Mouse (Mus musculus) kidney, postnatal 14 days (tissue): ENCODE measurements around the gene Tk1.
"Not testable (repeated sequence)": the region's sequence is repeated elsewhere in the genome, so short reads cannot be mapped to it uniquely, and the experiment has no call there.

ENCODE experiments used
- DNase-seq: peaks from one replicate; pipeline ENCODE4 v3.0.0; 2022; ENCODE audit warnings: mixed read lengths

The Tk1 gene

DNA sequence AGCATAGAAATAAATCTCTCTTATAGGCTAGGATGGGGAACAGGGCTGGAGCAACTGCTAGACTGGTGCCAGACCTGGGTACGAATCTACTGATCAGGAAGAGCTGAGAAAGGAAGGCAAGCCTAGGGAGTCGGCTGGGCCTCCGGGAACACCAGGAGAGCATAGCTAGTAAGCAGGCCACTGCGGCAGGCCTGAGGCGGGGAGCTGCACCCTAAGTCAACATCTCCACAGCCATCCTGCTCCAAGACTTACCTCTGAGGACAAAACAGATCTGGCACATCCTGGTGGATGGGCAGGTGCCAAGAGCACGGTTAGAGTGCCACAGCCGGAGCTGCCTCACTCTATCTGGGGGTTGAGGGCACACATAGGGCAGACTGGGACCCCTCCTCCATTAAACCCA, 5.7 kb downstream of the Tk1 start:
- no peak for DNase-seq

DNA sequence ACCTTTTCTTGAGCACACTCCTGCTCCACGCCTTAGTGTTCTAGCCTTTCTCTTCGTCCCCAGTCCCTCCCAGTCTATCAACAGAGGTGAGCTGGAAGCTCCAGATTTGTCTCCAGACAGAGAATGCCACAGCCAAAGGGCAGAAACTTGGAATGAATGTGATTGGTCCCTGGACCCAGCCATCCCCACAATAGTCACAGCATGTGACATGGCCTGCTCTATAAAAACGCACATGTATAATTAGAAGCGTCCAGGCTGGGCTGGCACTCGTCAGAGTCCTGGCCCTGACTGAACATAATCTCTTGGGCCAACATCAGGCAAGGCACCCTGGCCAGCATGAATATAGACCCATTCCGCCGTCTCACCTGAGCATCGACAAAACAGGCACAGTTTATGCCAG, 6.8 kb downstream of the Tk1 start:
- DNase-seq = no peak

DNA sequence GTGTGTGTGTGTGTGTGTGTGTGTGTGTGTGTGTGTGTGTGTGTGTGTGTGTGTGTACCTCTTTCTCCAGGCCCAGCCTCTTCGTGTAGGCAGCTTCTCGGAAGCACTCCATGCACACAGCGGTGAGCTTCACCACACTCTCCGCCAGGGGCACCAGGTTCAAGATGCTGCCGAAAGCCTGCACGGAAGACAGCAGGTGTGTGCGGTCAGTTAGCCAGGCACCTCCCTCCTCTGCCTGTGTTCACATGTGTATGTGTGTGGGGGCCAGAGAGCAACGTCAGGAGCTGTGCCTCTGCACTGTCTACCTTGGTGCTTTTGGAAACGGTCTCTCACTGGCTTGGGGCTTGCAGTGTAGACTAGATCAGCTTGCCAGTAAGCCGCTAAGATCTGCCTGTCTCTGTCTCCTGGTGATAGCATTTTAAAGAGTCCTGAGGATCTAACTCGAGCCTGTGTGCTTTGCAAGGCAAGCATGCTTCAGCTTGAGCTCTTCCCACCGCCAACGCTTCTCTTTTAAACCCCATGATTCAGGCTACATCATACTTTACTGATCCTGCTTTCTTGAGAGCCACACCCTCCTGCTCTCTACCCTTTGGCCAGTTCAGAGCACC, 9.4 kb downstream of the Tk1 start:
- DNase-seq = no peak

DNA sequence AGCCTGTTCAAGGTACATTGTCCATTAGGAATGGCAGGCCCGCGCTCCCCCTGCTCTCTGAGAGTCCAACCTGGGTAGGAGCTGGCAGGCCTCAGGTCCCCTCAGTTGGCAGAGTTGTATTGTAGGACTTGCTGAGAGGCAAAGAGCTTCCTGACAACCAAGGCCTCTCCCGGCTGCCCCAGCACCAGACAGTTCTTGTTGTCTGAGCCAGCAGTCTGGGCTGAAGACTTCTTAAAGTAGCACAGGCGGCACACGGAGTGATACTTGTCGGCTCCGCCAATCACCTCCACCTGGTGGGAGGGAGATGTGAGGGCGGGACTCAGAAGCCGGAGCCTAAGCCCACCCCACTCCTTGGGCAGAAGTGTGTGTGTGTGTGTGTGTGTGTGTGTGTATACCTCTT, 10.0 kb downstream of the Tk1 start:
- DNase-seq = not testable (repeated sequence)

DNA sequence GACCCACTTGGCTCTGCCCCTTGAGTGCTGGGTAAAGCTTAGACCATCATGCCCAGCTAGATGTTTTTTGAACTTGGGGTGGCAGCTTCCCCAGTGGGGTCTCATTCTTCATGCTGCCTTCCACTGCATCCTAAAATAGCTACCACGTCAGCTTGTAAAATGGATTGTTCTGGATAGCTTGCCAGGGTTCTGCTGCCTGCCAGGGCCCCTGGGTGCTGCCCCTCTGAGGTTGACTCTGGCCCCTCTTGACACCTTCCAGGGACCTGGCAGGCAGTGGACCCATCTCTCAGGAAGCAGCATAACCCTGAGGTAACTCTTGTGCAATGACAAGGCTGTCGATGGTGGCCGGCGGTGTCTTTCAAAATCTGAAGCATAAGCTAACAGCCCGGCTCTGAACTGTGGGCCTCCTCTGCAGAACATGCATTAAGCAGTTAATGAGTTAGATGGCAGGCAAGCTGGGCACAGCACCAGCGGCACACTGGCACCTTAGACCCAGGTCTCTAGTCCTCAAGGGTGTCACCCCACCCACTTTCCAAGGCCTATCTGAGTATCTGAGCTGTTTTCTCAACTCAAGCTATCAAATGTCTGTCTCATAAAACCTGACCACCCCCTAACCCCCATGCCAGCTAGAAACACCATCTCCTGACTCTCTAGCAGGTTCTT, 11.1 kb downstream of the Tk1 start:
- no peak for DNase-seq

DNA sequence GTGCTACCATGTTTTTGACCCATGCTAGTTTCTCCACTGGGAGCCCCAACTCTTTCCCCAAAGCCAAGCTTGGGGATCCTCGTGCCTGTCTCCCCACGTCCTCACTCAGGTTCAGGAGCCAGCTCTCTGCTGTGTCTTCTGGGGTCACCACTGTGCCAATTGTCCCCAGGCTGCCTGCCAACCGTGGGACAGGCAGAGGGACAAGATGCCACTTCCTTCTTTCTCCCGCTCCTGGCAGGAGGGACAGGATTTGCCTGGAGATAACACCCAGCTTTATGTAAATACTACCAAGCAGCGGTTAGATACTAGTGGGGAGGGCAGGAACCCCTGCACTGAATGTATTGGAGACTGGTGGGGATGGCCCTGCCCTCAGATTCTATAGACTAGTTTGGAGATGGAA, 12.0 kb downstream of the Tk1 start:
- no peak for DNase-seq

DNA sequence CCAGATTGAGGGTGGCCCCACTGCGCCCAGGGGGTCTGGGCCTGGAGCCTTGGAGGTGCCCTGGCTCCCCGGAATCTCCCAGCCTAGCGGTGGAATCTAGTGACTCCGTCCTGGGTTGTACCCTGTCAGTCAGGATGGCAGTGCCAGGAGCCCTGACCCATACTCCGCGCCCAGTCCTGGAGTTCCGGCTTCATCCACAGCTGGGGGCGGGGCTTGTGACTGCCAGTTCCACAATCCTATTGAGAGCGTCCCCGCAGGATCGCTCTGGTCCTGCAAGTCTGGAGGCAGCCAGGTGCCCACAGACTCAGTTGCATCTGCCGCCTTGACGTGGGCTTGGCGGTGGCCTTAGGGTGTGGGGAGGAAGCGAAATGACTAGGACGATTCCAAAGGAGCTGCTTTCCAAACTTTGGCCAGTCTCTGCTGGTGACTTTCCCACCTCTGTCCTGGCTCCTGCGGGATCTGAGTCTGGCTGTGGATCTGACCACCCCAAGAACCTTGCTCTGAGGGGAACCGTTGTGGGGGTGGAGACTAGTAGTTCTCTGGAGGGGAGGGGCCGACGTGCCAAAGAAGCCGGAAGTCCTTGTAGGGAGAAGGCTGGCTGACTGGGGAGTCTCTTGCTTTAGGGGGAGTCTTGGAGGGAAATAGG, 15.4 kb downstream of the Tk1 start:
- peak; percentile 94 for DNase-seq

DNA sequence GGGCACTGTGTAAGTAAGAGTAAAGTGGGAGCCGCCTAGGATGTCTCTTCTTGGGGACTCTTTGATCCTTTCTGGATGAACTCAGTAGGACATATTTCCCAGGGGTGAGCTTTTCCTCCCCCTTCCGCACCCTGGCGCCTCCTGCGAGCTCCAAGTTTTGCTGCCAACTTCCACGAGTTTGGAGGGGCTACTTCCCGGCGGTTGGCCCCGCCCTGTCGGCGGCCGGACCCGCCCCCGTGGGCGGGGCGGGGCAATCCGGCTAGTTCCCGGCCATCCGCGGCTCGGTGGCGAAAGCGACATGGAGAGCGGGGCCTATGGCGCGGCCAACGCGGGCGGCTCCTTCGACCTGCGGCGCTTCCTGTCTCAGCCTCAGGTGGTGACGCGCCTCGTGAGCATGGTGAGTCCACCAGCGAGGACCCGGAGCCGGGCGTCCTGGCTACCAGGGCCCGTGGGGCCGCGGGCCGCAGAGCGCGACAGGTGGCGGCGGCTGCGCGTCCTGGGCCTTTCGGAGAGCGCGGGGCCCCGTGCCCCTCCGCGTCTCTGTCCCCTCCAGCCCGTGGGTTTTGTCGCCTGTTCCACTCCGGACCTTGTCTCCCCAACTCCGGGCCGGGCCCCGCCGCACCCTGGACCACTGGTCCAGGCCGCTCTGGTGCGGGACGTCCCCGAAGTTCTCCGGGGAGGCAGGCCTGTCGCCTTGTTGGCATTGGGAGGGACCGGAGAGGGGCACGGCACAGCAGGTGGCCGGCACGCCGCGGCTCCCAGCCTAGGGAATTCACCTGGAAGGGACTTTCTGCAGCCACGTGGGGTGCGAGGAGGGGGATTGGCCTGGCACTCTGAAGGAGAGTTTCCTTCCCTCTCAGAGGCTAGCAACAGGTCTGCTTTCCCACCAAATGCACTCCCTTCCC, 16.2 kb downstream of the Tk1 start, which contains the start of the genes Gm20708 and Syngr2:
Gene Gm20708, plus strand, starts transcription at position 262 of the 905 bp plus-strand sequence.
Gene Syngr2, plus strand, starts transcription at position 262 of the 905 bp plus-strand sequence.
- peak; percentile 89 for DNase-seq

DNA sequence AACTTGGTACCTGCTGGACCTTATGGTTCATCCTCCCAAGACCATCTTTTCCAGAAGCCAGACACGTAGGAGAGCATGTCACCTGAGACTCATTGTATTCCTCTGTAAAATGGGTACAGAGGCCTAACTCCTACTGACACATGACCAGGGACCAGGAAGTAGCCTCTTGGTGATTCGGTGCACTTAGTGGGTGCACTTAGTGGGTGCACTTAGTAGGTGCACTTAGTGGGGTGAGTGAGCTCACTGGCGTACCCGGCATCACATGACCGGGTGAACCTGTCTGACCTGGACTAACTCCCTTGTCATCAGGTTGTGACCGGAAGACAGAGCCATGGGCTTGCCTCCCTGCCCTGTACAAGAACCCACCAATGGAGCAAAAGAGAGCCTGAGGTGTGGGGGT, 19.1 kb downstream of the Tk1 start:
- DNase-seq = no peak

DNA sequence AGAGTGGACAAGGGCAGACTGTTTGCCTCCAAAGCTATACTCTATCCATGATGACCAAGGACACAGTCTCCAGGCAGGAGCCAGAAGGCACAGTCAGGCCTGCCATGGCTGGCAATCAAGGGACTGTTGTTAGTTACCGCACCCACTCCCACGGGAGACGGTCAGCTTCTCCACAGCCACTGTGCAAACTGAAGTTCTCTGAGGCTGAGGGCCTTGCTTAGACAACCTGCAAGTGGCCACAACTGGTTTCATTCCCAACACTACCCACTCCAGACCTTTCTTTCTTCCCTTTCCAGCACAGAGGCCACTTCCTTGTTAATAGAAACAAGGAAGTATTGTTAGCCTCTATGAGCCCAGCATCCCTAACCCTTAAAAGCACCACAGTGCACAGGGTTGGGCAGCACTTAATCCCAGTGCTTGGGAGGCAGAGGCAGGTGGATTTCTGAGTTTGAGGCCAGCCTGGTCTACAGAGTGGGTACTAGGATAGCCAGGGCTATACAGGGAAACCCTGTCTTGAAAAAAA, 22.7 kb downstream of the Tk1 start:
- no peak for DNase-seq

DNA sequence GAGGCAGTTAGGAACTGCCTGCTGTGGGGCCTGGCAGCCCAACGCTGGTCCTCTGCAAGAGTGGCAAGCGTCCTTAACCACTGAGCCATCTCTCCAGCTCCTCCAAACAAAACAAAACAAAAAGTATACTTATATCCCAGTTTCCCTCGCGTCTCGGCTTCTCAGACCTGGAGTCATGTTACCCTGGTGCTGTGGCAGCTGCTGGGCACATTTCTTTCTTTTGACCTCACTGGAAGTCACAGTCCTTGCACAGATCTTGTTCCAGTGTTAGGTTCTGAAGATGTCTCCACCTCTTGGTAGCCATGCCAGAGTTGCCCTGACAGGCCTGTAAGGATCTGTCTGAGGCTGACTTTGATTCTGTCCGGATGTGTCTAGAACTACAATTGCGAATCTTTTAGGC, 24.2 kb downstream of the Tk1 start:
- no peak for DNase-seq

DNA sequence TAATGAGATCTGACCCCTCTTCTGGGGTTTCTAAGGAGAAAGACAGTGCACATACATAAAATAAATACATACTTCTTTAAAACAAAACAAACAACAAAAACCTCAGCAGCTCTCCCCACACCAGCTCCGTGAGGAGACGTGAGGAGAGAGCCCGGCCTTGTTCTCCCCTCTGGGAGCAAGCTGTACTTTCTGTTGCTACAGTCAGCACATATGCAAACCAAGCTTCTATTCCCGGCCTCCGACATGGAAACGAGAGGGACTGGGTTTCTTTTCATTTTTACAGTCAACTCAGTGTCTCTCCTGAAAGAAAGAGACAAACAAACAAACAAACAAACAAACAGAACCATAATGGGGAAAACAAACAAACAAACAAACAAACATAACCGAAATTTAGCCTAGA, 25.9 kb downstream of the Tk1 start:
- DNase-seq = no peak

DNA sequence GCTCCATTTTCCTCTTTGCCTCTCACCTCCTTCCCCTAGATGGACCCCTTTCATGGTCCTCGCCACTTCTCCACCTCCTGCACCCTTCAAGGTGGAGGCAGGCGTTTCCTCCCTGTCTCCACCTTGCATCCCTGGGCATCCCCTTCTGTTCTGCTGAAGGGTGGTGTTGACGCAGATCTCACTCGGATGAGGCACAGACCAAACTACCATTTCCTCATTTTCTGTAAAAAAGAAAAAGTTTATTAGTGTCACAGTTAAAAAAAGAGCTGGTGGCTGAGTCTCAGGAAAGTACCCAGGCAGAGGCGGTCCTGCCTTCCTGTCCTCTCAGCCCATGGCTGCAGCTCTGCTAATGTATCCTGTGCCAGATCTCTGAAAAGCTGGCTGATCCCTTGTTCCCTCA, 26.7 kb downstream of the Tk1 start:
- DNase-seq = peak; percentile 35

DNA sequence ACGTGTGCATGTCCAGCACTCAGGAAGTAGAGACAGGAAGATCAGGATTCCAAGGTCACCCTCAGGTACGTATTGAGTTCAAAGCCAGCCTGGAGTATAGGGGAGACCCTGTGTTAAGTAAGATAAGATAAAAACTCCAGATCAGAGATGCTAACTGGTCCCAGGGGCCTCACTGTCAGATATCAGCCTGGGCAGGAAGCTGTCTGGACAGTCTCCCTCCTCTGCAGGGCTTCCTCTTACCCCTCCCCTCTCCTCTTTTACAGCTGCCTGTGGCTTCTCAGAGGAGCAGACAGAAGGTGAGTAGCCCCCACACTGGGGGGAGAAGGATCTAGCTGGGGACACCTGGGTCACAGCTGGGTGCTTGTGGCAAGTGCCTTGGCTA, 27.7 kb downstream of the Tk1 start:
- peak; percentile 24 for DNase-seq

DNA sequence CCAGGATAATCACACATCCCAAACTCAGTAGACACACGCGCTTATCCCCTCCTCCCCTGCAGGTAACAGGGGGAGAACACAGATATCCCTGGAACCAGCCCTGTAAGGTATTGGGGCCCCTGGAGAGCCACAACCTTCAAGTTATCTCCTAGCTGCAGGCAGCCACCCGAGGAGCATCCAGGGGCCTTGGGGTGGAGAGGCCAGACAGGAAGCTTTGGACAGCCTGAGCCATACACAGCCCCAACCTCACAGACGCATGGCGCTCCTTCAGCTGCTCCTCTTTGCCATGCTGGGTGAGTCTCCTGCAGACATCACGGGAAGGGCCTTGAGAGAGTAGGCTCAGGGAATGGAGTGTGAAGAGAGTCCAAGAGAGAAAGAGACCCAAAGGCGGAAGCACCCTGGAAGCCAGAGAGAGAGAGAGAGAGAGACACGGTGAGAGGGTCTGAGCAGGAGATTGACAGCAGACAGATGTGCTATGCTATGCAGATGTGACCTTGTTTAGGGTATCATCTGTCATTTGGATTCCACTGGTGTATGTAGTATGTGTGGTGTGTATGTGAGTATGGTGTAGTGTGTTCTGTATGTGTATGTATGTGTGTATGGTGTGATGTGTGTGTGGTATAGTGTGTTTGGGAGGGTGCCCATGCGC, 28.3 kb downstream of the Tk1 start, which contains the start of gene 6030468B19Rik:
Gene 6030468B19Rik, plus strand, starts transcription at position 150 of the 649 bp plus-strand sequence.
- DNase-seq = no peak

DNA sequence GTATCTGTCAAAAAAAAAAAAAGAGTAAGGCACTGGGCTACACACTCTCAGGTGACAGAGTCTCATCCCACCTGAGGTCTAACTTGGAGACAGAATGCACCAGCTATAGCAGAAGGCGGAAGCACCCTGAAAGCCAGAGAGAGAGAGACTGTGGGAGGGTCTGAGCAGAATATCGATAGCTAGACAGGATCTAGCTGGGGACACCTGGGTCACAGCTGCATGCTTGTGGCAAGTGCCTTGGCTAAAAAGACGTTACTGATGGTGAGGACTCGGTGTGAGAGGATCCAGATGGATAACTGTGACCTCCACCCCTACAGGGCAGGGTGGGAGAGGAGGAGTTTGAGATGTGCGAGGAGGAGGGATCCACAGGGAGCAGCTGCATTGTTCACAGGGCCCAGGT, 28.9 kb downstream of the Tk1 start:
- DNase-seq = no peak

DNA sequence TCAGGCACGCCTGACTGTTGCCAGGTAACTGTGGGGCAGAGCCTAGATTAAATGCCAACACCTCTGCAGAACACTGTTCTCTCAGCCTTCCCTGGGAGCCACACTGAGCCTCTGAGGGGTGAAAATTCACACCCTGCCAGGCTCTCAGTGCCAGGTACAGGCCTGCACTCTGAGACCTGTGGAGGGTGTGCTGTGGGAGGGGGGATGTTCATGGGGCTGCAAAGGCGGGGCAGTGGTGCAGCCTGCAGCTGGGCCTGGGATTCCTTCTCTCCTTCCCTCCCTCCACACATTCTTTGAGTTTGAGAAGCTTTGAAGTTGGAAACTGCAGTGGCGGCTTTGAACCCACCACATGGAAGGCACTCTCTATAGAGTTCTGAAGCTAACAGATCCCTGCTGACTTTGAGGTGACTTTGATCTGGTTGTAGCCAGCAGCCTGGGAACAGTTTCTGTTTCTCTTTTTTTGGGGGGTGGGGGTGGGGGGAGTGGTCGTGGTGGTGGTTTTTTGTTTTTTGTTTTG, 31.8 kb downstream of the Tk1 start:
- no peak for DNase-seq

DNA sequence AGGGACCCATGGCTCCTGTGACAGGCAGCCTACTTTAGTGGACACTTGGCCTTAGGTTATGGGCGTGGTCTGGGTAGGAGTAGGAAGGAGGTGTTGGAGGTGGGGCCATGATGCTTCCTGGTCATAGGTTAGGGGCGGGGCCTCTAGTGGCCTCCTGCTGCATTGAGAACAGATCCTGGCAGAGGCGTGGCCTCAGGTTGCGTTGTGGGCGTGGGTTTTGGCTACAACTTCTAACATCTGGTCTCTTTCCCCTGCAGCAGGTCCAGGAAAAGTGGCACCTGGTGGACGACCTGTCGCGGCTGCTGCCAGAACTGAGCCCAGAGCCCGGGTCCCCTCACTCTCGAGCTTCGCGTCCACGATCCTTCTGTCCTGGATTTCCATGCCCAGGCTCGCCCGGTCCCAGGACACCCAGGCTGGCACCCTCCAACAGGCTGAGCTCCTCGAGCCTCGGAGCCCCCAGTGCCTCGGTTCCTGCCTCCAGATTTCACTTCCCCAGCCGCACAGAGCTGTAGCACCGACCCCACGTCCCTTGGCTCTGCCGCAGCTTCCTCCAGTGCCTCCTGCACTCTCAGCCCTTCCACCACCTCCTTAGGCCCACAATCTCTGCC, 33.5 kb downstream of the Tk1 start:
- peak; percentile 90 for DNase-seq

DNA sequence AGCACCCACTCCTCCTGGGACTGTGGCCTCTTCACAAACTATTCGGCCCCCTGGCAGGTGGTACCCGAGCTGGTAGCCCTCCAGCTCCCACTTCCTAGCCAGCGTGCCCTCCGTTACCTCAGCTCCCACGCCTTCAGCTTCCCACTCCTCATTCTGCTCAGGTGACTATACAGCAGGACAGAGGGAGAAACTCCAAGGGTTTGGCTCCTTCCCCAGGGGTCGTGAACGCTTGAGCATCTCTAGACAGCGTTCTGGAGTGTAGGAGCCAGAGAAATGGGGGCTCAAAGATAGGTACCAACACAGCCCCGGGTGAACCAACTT, 34.5 kb downstream of the Tk1 start:
- DNase-seq = no peak

DNA sequence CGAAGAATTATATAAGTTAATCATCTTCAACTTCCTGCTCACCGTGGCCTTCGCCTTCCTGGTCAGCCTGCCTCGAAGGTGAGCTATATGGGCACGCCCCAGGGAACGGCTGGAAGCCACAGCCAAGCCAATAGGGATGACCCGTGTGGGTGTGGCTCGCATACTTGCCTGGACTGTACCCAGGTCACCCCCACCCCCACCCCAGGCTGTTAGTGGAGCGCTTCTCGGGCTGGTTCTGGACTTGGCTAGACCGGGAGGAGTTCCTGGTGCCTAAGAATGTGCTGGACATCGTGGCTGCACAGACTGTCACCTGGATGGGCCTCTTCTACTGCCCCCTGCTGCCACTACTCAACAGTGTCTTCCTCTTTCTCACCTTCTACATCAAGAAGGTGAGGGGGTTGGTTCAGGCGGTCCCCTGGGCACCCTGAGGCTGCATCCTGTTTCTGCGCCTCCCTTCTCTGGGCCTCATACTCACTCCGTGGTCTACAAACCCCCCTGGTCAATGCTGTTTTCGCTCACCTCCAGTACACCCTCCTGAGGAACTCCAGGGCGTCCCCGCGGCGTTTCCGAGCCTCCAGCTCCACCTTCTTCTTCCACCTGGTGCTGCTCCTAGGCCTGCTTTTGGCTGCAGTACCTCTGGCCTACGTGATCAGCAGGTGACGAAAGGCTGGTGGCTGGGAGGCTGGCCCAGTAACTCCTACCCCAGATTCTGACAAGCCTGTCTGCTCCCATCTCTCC, 35.0 kb downstream of the Tk1 start:
- peak; percentile 77 for DNase-seq

DNA sequence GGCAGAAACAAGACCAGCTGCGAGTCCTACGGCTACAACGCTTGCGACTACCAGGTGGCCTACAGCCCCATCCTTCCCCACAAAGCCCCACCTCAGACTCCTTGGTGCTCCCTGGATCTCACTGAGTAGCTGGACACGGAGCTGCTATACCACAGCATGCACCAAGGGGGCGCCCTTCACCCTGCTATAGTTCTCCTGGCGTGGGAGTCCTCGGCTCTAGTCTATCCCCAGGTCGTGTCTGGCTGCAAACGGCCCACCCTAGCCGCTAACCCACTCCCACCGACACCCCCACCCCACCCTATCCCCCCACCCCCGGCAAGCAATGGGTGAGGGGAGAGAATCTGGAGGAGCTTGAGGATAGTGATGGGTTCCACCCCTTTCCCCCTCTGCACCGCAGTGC, 35.6 kb downstream of the Tk1 start:
- DNase-seq = peak; percentile 76
